Mouse (Mus musculus) MEL (cell line): ENCODE results near the gene Ttc30b. TPM values are rescaled to one million over a fixed set of nuclear protein-coding genes. Genes with fewer than 3 reads are reported as not detected.

Experiments used
- DNase-seq: peaks from one replicate; pipeline ENCODE4 v3.0.0; 2011; ENCODE audit warnings: low read depth, low spot score
- H3K27ac ChIP-seq: 2 replicates; pipeline ENCODE4 v1.5.1; 2012; ENCODE audit warnings: low read depth, mild to moderate bottlenecking, control low read depth, low read length, moderate library complexity; ENCODE audit not compliant: control insufficient read depth
- H3K27me3 ChIP-seq, 2 experiments: fragments of 150-350 bp in 1 of 2; sonication (generic) in 1 of 2; 2 replicates each; pipeline ENCODE4 v1.6.1; 2012; ENCODE audit warnings: low read length in 2 of 2, mild to moderate bottlenecking in 2 of 2, improper control_type of control experiment in 1 of 2, moderate library complexity in 1 of 2; ENCODE audit not compliant: insufficient read depth in 2 of 2, control insufficient read depth in 1 of 2
- H3K36me3 ChIP-seq, 2 experiments: 2 replicates each; pipeline ENCODE4 v1.6.1; 2012 to 2014; ENCODE audit warnings: low read length in 2 of 2, improper control_type of control experiment in 1 of 2, inconsistent platforms in 1 of 2, mild to moderate bottlenecking in 1 of 2; ENCODE audit not compliant: insufficient read depth in 2 of 2, control insufficient read depth in 1 of 2
- H3K4me1 ChIP-seq, 2 experiments: fragments of 150-350 bp in 1 of 2; sonication (generic) in 1 of 2; 2 replicates each; pipeline ENCODE4 v1.6.1; 2012; ENCODE audit warnings: low read length in 2 of 2, improper control_type of control experiment in 1 of 2, mild to moderate bottlenecking in 1 of 2; ENCODE audit not compliant: insufficient read depth in 2 of 2, control insufficient read depth in 1 of 2
- H3K4me3 ChIP-seq, 2 experiments: fragments of 150-350 bp in 1 of 2; sonication (generic) in 1 of 2; 2 replicates each; pipeline ENCODE4 v1.5.1; 2012; ENCODE audit warnings: low read depth in 2 of 2, low read length in 2 of 2, mild to moderate bottlenecking in 2 of 2, moderate library complexity in 2 of 2, control low read depth in 1 of 2, improper control_type of control experiment in 1 of 2; ENCODE audit not compliant: control insufficient read depth in 1 of 2, insufficient read depth in 1 of 2
- H3K79me2 ChIP-seq: 2 replicates; pipeline ENCODE4 v1.6.1; 2012; ENCODE audit warnings: mild to moderate bottlenecking, low read length, moderate library complexity; ENCODE audit not compliant: control insufficient read depth, poor library complexity, insufficient read depth
- H3K9ac ChIP-seq: 2 replicates; pipeline ENCODE4 v1.6.1; 2012; ENCODE audit warnings: low read depth, mild to moderate bottlenecking, control low read depth, low read length, moderate library complexity; ENCODE audit not compliant: control insufficient read depth, poor library complexity, severe bottlenecking
- H3K9me3 ChIP-seq: fragments of 150-350 bp; sonication (generic); replicated peaks from 2 replicates; pipeline ENCODE4 v1.6.1; 2012; ENCODE audit warnings: mild to moderate bottlenecking, low read length, improper control_type of control experiment, moderate library complexity; ENCODE audit not compliant: insufficient read depth
- CHD1 ChIP-seq: IDR thresholded peaks from 2 replicates; pipeline ENCODE4 v1.6.1; 2012; ENCODE audit warnings: low read depth, mild to moderate bottlenecking, inconsistent platforms, low read length, improper control_type of control experiment
- CTCF ChIP-seq, 3 experiments: IDR thresholded peaks in 2 of 3; conservative IDR thresholded peaks in 1 of 3; 2 replicates each; pipeline ENCODE4 v1.5.1; 2011 to 2012; ENCODE audit warnings: low read length in 3 of 3, low read depth in 2 of 3, mild to moderate bottlenecking in 2 of 3, improper control_type of control experiment in 1 of 3, inconsistent platforms in 1 of 3, mixed read lengths in 1 of 3, moderate library complexity in 1 of 3; ENCODE audit not compliant: control insufficient read depth in 1 of 3, insufficient read depth in 1 of 3, poor library complexity in 1 of 3, severe bottlenecking in 1 of 3
- ETS1 ChIP-seq: IDR thresholded peaks from 2 replicates; pipeline ENCODE4 v1.6.1; 2012; ENCODE audit warnings: low read depth, mild to moderate bottlenecking, inconsistent platforms, low read length, improper control_type of control experiment, moderate library complexity
- KAT2A ChIP-seq: conservative IDR thresholded peaks from 2 replicates; pipeline ENCODE4 v1.6.1; 2012; ENCODE audit warnings: low read depth, low read length, improper control_type of control experiment, inconsistent platforms
- MAZ ChIP-seq: IDR thresholded peaks from 2 replicates; pipeline ENCODE4 v1.6.1; 2012; ENCODE audit warnings: low read depth, mild to moderate bottlenecking, inconsistent platforms, low read length, improper control_type of control experiment
- MYB ChIP-seq: IDR thresholded peaks from 2 replicates; pipeline ENCODE4 v1.6.1; 2011; ENCODE audit warnings: mild to moderate bottlenecking, low read depth, low read length, improper control_type of control experiment
- NELFE ChIP-seq: IDR thresholded peaks from 2 replicates; pipeline ENCODE4 v1.6.1; 2011; ENCODE audit warnings: low read depth, low read length, improper control_type of control experiment
- POLR2AphosphoS5 ChIP-seq: IDR thresholded peaks from 2 replicates; pipeline ENCODE4 v1.6.1; 2012; ENCODE audit warnings: low read depth, borderline replicate concordance, mild to moderate bottlenecking, inconsistent platforms, low read length, moderate library complexity, mixed read lengths
- RAD21 ChIP-seq: IDR thresholded peaks from 2 replicates; pipeline ENCODE4 v1.6.1; 2011; ENCODE audit warnings: mild to moderate bottlenecking, low read depth, low read length, improper control_type of control experiment
- RCOR1 ChIP-seq: IDR thresholded peaks from 2 replicates; pipeline ENCODE4 v1.6.1; 2012; ENCODE audit warnings: low read depth, mild to moderate bottlenecking, inconsistent platforms, low read length, improper control_type of control experiment
- SMC3 ChIP-seq: IDR thresholded peaks from 2 replicates; pipeline ENCODE4 v1.6.1; 2011; ENCODE audit warnings: low read depth, low read length, improper control_type of control experiment
- TAL1 ChIP-seq: IDR thresholded peaks from 2 replicates; pipeline ENCODE4 v1.6.1; 2012; ENCODE audit warnings: mild to moderate bottlenecking, inconsistent platforms, low read length, moderate library complexity, mixed read lengths
- TBP ChIP-seq: IDR thresholded peaks from 2 replicates; pipeline ENCODE4 v1.8.0; 2011; ENCODE audit warnings: low read depth, low read length, improper control_type of control experiment
- USF1 ChIP-seq: IDR thresholded peaks from 2 replicates; pipeline ENCODE4 v1.6.1; 2014; ENCODE audit warnings: low read depth, mild to moderate bottlenecking, inconsistent platforms, low read length, improper control_type of control experiment, moderate library complexity
- ZC3H11A ChIP-seq: IDR thresholded peaks from 2 replicates; pipeline ENCODE4 v1.6.1; 2012; ENCODE audit warnings: low read depth, mild to moderate bottlenecking, inconsistent platforms, low read length, improper control_type of control experiment
- ZMIZ1 ChIP-seq: IDR thresholded peaks from 2 replicates; pipeline ENCODE4 v1.6.1; 2012; ENCODE audit warnings: low read depth, mild to moderate bottlenecking, inconsistent platforms, low read length, improper control_type of control experiment, moderate library complexity
- ZNF384 ChIP-seq: IDR thresholded peaks from 2 replicates; pipeline ENCODE4 v1.6.1; 2012; ENCODE audit warnings: low read depth, mild to moderate bottlenecking, inconsistent platforms, low read length, improper control_type of control experiment
- polyA plus RNA-seq, 2 experiments: library from polyadenylated mRNA; stranded (reverse) in 1 of 2; unstranded in 1 of 2; fragments of >175 nt in 1 of 2; fragments of >200 nt in 1 of 2; gene quantifications; 2 replicates each; pipeline versions ENCODE4 v1.2.1 to v1.2.4; 2012; ENCODE audit warnings: low replicate concordance in 2 of 2, low read depth in 1 of 2; ENCODE audit not compliant: insufficient read length in 2 of 2, insufficient read depth in 1 of 2, missing spikeins in 1 of 2
- total RNA-seq: library from RNA; depleted of rRNA; stranded (reverse); fragments of 300-350 nt; gene quantifications from 2 replicates; pipeline ENCODE4 v1.2.3, GENCODE M21; 2012

The Ttc30b gene
- total and polyA plus RNA-seq, 3 experiments: not detected

GRCm38 (mm10) chr2:75964512-75964911 lies 26.1 kb upstream of the Ttc30b start:
- H3K27me3 ChIP-seq: no peaks in the 10 kb centered on the region
- H3K4me1 ChIP-seq: no peaks in the 10 kb centered on the region; a peak in 1 of 4 replicates
- no peaks in the 10 kb centered on the region for H3K36me3 ChIP-seq
- peak overlapping the region; percentile 61 to 66 for H3K4me3 ChIP-seq
- TF ChIP-seq ZC3H11A (peak; percentile 56), MYB (no peak), RCOR1 (no peak), NELFE (no peak), ZMIZ1 (no peak), USF1 (no peak), TAL1 (no peak), SMC3 (peak; percentile 71), CTCF (IDR thresholded peaks at IDR 0.05 in 2 of 3, conservative IDR thresholded peaks at IDR 0.05 in 1 of 3; ENCODE audit: control insufficient read depth in 1 of 3, insufficient read depth in 1 of 3, low read depth in 2 of 3, low read length in 3 of 3, poor library complexity in 1 of 3, severe bottlenecking in 1 of 3) (peak; percentile 42 to 74 (median 64)), RAD21 (peak; percentile 60)
- H3K27ac ChIP-seq: no peak overlapping the region
- H3K9me3 ChIP-seq: no peaks in the 10 kb centered on the region
- DNase-seq: peak; percentile 73
- H3K9ac ChIP-seq: peak overlapping the region; percentile 42
- H3K79me2 ChIP-seq: no peaks in the 10 kb centered on the region

- H3K9ac ChIP-seq: peak overlapping the region; percentile 42
- no peaks in the 10 kb centered on the region for H3K36me3 ChIP-seq
- H3K4me1 ChIP-seq: no peaks in the 10 kb centered on the region; a peak in 1 of 4 replicates
- H3K27ac ChIP-seq: no peak overlapping the region
- H3K27me3 ChIP-seq: no peaks in the 10 kb centered on the region; a peak in 1 of 4 replicates
- H3K4me3 ChIP-seq: peak overlapping the region; percentile 61 to 66
- peak; percentile 69 for DNase-seq
- H3K9me3 ChIP-seq: no peaks in the 10 kb centered on the region
- no peaks in the 10 kb centered on the region for H3K79me2 ChIP-seq
- TF ChIP-seq POLR2AphosphoS5: no peak
- no peak for TF ChIP-seq ZNF384
- TF ChIP-seq MAZ: no peak
- no peak for TF ChIP-seq KAT2A
- TF ChIP-seq TBP: no peak
- TF ChIP-seq ETS1: peak; percentile 39; the same call in 1 of the 2 replicates
- TF ChIP-seq CHD1: no peak
These were observed 25.7 kb upstream of the Ttc30b start for GRCm38 (mm10) chr2:75964051-75964450.
